Mouse (Mus musculus) heart, adult 8-10 months (tissue): Measurements from ENCODE around the gene Shc1. TPM values are rescaled to one million over a fixed set of nuclear protein-coding genes. Genes with fewer than 3 reads are reported as not detected.
A peak's percentile ranks its signal among the peaks of the same experiment; 100 is the strongest.

ENCODE experiments used
- DNase-seq: peaks from one replicate; pipeline ENCODE4 v3.0.0; 2022; ENCODE audit warnings: low spot score
- total RNA-seq, 4 experiments: library from RNA; stranded (reverse); gene quantifications; 2 replicates each; pipeline ENCODE4 v1.2.4; 2022

Shc1 gene
- total RNA-seq, 4 experiments from 2014 or later, result 33.3 to 37.7 (median 36.5) TPM

DNA sequence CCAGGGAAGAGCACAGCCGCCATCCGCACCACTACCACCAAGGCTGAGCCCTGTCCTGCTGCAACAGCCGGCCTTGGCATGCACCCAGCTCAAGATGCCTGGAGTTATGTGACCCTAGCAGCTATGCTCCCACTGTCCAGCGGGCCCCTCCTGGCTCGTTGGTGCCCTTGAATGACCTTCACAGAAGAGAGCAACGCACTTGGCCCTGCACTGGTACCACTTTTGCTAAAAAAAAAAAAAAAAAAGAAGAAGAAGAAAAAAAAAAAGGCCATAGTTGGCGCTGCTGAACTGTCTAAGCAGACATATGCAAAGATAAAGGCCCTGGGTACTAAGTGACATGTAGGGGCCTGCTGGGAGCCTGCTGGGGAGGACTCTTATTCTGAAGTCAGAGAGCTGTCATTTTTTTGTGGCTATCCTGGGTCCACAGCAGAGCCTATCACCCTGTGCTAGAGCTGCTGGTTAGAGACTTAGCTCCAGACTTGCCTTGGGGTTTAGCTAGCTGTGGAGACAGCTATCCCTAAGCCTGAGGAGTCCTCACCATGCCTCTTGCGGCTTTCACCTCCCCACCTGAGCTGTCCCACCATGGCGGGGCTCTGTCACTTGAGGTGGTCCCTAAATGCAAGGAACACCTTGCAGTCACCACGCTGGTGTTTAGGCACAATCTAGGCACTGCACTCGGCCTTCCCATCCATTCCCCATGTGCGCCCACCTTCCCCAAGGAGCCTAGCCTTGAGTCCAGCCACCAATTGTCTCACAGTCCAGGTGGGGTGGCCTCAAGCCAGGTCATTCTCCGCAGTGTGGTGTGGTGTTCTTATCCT, 30.7 kb downstream of the Shc1 start:
- no peak for DNase-seq

DNA sequence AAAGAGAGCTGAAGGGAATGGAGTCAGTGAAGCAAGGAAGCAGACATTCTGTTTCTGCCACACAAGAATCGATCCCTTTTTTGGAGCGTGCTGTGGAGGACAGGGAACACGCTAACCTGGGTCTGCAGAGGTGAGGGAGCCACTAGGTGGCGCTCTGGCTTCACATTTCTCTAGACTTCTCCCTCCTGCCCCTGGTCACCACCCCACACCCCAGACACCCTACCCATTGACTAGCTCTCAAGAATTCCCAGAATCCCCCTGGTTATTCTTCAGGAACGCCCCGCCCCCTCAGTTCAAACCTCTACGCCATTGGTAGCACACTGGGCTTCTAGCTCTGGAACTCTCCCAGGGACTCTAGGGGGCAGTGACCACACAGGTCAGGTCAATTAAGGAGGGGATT, 31.3 kb downstream of the Shc1 start:
- peak; percentile 47 for DNase-seq

DNA sequence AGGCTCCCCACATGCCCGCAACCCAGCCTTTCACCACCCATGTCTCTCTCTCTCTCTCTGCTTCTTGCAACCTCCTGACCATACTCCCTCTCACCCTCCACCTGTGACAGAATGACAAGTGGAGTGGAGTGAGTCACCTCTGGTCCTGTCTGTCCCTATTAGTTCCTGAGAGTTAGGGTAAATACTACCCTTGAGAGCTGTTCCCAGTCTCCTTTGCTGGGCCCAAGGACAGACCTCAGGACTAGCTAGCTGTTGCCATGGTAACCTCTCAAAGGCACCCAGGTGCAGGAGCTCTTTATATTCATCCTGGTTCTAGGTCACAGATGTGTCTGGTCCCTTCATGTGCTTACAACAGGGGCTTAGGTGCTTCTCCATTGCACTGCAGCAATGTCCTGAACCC, 33.7 kb downstream of the Shc1 start:
- DNase-seq, result no peak

DNA sequence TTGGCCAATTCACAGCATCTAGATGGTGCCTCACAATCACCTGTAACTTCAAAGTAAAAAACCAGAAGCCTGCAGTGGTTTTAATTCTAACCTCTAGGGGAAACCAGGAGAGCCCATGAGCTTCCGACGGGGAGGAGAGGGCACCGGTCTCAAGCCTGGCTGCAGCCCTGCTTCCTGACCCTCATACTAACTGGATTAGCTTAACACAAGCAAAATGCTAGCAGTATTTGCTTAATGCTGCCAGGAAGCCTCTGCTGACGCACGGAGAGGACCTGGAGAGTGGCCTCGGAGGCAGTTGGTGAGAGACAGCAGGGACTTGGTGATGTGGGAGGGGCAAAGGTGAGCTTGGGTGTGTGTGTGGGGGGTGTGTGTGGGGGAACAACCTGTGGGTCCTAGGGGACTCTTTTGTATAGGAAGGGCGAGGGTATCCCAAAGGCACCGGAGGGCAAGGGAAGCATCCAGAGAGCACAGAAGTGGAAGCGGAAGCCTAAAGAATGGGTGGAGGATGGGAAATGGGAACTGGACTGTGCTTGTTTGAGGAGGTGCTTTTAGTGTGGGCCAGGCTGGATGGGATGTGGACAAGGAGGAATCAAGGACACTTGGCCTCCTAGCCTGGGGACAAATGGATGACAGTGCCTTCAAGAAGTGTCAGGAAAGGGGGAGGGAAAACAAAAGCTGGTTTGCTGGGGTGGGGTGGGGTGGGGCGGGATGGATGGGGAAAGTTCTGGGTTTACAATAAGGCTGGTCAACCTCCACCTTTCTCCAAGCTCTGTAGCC, 36.3 kb downstream of the Shc1 start, which contains the start of gene Pmvk:
Gene Pmvk, plus strand, starts transcription at position 141 of the 777 bp plus-strand sequence.
- DNase-seq, result no peak

DNA sequence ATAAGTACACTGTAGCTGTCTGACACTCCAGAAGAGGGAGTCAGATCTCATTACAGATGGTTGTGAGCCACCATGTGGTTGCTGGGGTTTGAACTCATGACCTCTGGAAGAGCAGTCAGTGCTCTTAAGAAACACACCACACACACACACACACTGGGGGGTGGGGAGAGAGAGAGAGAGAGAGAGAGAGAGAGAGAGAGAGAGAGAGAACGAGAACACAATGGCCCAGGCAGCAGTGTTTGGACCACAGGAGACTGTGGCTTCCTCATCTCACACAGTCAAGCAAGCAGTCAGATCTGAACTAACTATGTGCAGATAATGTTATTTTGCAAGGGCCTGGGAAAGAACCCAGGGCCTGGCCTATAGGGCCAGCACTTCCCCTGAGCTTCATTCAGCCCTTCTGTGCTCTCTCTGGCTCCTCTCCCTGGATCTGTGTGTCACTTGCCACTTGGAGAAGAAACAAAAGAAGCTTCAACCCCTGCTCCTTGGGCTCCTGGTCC, 37.6 kb downstream of the Shc1 start:
- DNase-seq, result no peak

DNA sequence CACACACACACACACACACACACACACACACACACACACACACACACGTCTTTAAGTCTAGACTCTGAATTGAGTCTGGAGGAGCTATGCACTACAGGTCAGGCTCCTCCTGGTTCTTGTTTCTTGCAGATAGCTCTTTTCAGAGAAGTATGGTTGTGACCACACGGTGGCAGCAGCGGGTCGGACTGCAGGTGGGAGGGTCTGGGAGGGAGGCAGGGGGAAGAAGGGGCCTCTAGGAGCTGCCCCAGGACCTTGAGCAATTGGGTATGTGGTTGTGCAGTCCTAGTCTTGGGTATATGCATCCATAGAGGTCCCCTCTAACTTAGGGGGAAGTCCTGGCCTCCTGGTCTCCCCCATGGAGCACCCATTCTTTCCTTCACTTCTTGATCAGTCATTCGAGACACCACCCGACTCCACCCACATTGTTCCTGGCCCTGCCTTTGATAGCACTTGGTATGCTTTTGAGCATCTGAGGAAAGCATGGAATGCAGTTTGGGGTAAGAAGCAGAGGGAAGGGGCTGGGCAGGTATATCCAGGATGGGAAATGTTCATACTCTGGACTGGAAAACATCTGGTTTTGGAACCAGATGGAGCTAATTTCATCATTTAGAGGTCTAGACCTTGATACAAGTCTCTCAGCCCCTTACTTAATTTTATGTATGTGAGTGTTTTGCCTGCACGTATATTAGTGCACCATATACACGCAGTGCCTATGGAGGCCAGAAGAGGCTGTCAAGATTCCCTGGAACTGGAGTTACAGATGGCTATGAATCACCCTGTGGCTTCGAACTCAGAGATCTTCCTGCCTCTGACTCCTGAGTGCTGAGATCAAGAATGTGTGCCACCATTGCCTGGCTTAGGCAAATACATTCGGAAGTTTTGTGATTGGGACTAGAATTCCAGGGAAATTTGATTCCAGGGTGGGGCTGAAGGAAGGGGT, 38.8 kb downstream of the Shc1 start:
- peak; percentile 44 for DNase-seq

DNA sequence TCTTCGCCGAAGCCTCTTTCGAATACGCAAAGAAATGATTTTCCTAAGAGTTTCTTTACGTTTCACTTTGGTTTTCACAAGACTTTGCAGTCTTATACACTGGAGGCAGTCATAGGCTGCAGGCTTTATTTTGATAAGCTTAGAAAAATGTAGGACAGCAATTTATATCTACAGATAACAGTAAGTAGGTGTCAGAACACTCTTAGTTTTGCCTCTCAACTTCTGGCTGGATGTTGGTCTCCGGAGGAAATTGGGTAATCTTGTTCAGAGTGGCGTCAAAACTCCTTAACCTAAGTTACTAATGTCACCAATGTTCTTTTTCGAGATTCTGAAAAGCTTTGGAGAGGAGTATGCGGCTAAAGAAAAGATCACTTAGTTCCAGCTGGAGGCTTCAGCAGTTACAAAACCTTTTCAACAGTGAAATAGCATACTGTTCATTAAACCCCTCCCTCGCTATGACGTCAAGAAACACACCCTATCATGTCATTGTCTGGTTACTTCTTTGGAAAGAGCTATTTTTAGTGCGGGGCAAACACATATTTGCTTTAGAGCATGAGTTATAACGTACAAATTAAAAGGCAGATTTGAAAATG, 40.2 kb downstream of the Shc1 start:
- DNase-seq, result no peak

DNA sequence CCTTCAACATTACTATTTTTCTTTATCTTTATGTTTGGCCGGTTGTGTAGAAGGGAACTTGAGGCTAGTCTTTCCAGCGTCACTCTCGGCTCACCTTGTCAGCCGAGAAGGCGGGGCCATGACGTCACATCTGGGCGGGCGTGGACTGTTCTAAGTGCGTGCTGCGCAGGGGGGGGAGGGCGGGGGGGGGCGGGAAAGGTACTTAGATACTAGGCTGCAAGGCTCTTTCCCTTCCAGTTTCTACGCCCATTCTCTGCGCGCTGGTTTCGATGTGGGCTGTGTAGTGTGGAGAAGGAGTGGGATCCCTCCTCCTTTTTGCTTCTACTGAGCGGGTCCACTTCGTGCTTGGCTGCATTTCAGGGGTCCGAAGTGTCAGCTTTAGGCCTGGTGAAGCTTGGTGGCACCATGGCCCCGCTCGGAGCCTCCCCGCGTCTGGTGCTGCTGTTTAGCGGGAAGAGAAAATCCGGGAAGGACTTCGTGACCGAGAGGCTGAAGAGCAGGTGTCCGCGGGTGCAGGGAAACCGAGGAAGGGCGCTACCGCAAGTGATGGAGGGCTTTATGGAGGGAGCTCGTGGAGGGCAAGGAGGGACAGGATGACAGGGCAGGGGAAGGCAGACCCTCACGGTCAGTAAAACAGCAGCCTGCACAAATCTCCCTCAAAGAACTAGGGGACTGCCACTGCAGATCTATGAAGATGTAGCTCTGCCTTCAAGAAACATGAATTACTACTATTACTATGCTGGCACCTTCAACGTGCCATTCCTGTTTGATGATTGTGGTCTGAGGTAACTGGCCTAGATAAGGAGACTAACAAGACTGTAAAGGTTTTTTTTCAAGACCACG, 40.9 kb downstream of the Shc1 start:
- DNase-seq, result peak; percentile 89

DNA sequence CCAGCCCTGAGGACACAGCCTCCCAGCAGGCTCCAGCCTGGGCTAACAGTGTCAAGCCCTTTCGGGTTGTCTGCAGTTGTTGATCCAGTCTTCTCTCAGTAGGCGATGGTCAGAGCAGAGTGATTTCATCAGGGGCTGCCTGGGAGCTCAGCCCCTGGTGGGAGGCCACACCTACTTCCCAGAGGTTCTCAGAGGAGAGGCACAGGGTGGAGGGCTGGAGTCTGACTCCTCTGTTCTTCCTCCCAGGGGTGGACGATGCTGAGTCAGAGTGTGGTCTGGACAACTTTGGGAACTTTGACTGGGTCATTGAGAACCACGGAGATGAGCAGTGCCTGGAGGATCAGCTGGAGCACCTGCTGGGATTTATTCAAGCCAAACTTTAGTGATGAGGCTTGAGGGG, 50.0 kb downstream of the Shc1 start:
- no peak for DNase-seq

DNA sequence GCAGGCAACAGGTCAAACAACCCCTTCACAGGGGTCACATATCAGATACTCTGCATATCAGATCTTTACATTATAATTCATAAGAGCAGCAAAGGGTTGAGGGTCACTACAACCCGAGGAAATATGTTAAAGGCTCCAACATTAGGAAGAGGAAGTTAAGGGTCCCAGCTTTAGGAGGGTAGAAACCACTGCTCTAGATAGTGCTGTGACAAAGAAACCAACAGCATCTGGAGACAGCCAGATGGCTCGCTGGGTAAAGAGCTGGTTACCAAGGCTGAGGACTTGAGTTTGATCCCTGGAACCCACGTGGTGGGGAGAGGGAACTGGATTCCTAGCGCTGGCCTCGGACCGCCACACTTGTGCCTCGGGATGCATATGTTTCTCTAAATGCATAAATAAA, 54.0 kb downstream of the Shc1 start:
- DNase-seq, result no peak

DNA sequence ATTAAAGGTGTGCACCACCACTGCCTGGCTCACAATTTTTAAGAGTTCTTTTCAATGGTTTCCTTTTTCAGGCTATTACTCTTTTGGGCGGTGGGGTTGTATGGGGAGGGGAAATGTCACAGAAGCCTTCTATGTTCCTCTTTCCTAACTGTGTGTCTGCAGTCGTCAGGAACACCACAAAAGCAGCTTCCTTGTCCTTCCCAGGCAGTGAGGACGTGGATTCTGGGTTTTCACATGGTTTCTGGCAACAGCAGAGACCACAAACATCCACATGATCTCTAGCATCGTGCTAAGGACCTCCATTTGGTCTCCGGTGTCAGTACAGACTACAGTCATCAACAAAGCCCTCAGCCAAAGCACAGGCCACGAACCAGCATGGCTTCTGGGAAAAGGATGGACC, 55.6 kb downstream of the Shc1 start:
- DNase-seq, result no peak

DNA sequence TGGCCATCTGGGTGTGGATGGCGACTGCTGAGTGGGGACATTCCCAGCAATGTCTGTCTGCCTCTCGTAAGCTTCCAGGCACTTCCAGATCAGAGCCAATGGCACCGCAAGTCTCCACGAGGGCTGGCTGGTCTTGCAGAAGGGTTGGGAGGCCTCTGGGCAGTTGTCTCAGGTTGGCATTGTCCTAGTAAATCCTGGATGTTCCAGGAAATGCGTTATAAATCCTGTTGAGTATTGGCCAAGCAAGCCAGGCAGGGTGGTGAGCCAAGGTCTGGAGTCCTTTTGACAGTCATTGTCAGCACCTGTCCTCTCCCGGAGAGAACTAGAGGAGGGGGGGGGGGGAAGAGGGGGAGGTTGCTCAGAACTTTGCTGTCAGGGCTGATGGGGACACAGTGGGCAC, 60.8 kb downstream of the Shc1 start:
- no peak for DNase-seq

Other genes starting within 250 kb of the Shc1 start
- 10 to 100 TPM; 49.4 to 57.8 (median 53.3) TPM for gene Scamp3, start 241.0 kb upstream of the Shc1 start, total RNA-seq
- gene Fam189b, start 235.3 kb upstream of the Shc1 start, total RNA-seq, result 1 to 10 TPM; 2.6 to 4.8 (median 4.3) TPM
- 10 to 100 TPM; 17.0 to 19.8 (median 17.9) TPM for gene Gba, start 215.5 kb upstream of the Shc1 start, total RNA-seq
- gene Thbs3, start 203.3 kb upstream of the Shc1 start, total RNA-seq, result 1 to 10 TPM; 3.2 to 9.8 (median 4.0) TPM
- gene Mtx1, start 191.4 kb upstream of the Shc1 start, total RNA-seq, result 10 to 100 TPM; 56.4 to 63.5 (median 59.5) TPM
- under 1 TPM in 3 of 4 experiments, not detected in 1; 0.13 to 0.63 (median 0.49) TPM for gene Muc1, start 189.4 kb upstream of the Shc1 start, total RNA-seq
- gene Krtcap2, start 172.5 kb upstream of the Shc1 start, total RNA-seq, result 100 to 1,000 TPM in 1 of 4 experiments, 10 to 100 TPM in 3; 87.0 to 108 (median 89.4) TPM
- gene Trim46, start 172.1 kb upstream of the Shc1 start, total RNA-seq, result under 1 TPM; 0.34 to 0.87 (median 0.83) TPM
- gene Dpm3, start 159.1 kb upstream of the Shc1 start, total RNA-seq, result 10 to 100 TPM; 49.1 to 65.7 (median 53.6) TPM
- gene Slc50a1, start 147.9 kb upstream of the Shc1 start, total RNA-seq, result 10 to 100 TPM; 16.6 to 27.0 (median 21.0) TPM
- 10 to 100 TPM; 28.2 to 36.1 (median 32.6) TPM for gene Efna1, start 137.3 kb upstream of the Shc1 start, total RNA-seq
- under 1 TPM in 1 of 4 experiments, not detected in 3; 0.11 TPM for gene Efna3, start 95.5 kb upstream of the Shc1 start, total RNA-seq
- gene Efna4, start 80.4 kb upstream of the Shc1 start, total RNA-seq, result under 1 TPM in 3 of 4 experiments, not detected in 1; 0.19 to 0.34 (median 0.27) TPM
- 10 to 100 TPM; 43.3 to 52.5 (median 48.6) TPM for gene Adam15, start 68.4 kb upstream of the Shc1 start, total RNA-seq
- not detected for gene Dcst2, start 56.5 kb upstream of the Shc1 start, total RNA-seq
- not detected for gene Dcst1, start 53.2 kb upstream of the Shc1 start, total RNA-seq
- 10 to 100 TPM; 19.6 to 23.2 (median 22.9) TPM for gene Zbtb7b, start 23.7 kb upstream of the Shc1 start, total RNA-seq
- gene Lenep, start 15.7 kb upstream of the Shc1 start, total RNA-seq, result 1 to 10 TPM in 2 of 4 experiments, under 1 TPM in 1, not detected in 1; 0.75 to 1.5 (median 1.2) TPM
- gene Flad1, start 6.6 kb upstream of the Shc1 start, total RNA-seq, result 10 to 100 TPM; 55.5 to 71.8 (median 67.9) TPM
- 1 to 10 TPM; 3.8 to 5.4 (median 4.2) TPM for gene Cks1b, start 60 bp upstream of the Shc1 start, total RNA-seq
- gene Pygo2, start 11.8 kb downstream of the Shc1 start, total RNA-seq, result 10 to 100 TPM; 13.3 to 17.9 (median 14.9) TPM
- gene Pbxip1, start 18.3 kb downstream of the Shc1 start, total RNA-seq, result 10 to 100 TPM; 67.8 to 74.7 (median 71.2) TPM
- 1 to 10 TPM; 5.5 to 8.6 (median 7.5) TPM for gene Pmvk, start 36.1 kb downstream of the Shc1 start, total RNA-seq
- gene Kcnn3, start 101.7 kb downstream of the Shc1 start, total RNA-seq, result 1 to 10 TPM; 2.1 to 3.4 (median 2.4) TPM